Mouse (Mus musculus) forebrain, postnatal 0 days (tissue): ENCODE data around the gene Wdr81. TPM values are rescaled to one million over a fixed set of nuclear protein-coding genes. Genes with fewer than 3 reads are reported as not detected.

Experiments
- ATAC-seq: fragments of 200-750 bp; cut with Nextera tagmentation; 2 replicates; pipeline ENCODE4 v1.8.0; 2017; ENCODE audit warnings: mild to moderate bottlenecking, moderate library complexity
- DNase-seq: peaks from one replicate; pipeline ENCODE4 v3.0.0-alpha.2; 2015
- H3K27ac ChIP-seq: fragments of 300-500 bp; sonication (generic); 2 replicates; pipeline ENCODE4 v1.5.1; 2014; ENCODE audit warnings: low read depth, mild to moderate bottlenecking, antibody characterized with exemption, low read length, moderate library complexity, mixed read lengths
- H3K27me3 ChIP-seq: fragments of 300-500 bp; sonication (generic); 2 replicates; pipeline ENCODE4 v1.6.1; 2014; ENCODE audit warnings: mild to moderate bottlenecking, low read length, mixed read lengths; ENCODE audit not compliant: insufficient read depth
- H3K36me3 ChIP-seq: fragments of 300-500 bp; sonication (generic); 2 replicates; pipeline ENCODE4 v1.6.1; 2014; ENCODE audit warnings: mild to moderate bottlenecking, moderate library complexity; ENCODE audit not compliant: insufficient read depth
- H3K4me1 ChIP-seq: fragments of 300-500 bp; sonication (generic); 2 replicates; pipeline ENCODE4 v1.6.1; 2014; ENCODE audit warnings: antibody characterized with exemption; ENCODE audit not compliant: insufficient read depth
- H3K4me2 ChIP-seq: fragments of 300-500 bp; sonication (generic); 2 replicates; pipeline ENCODE4 v1.6.1; 2014; ENCODE audit warnings: low read depth, mild to moderate bottlenecking, moderate library complexity
- H3K4me3 ChIP-seq: fragments of 300-500 bp; sonication (generic); 2 replicates; pipeline ENCODE4 v1.5.1; 2014; ENCODE audit warnings: low read depth, low read length, mixed read lengths
- H3K9ac ChIP-seq: fragments of 300-500 bp; sonication (generic); 2 replicates; pipeline ENCODE4 v1.6.1; 2014; ENCODE audit warnings: mild to moderate bottlenecking
- H3K9me3 ChIP-seq: fragments of 300-500 bp; sonication (generic); 2 replicates; pipeline ENCODE4 v1.6.1; 2016; ENCODE audit warnings: low read length
- CTCF ChIP-seq: sonication (generic); IDR thresholded peaks from 2 replicates; pipeline ENCODE4 v1.5.1; 2016; ENCODE audit warnings: antibody characterized with exemption, control low read depth, low read depth
- WGBS: fragments of 180-500 bp; shearing (Covaris S2); extraction: QIAGEN DNeasy Blood & Tissue Kit; methylation state at CpG from one replicate; pipeline ENCODE4 v1.1.7; 2014; 5-methylcytosine and 5-hydroxymethylcytosine counted together
- microRNA counts: library from miRNA; unstranded; fragments of <30 nt; microRNA quantifications from one replicate; lab custom pipeline; 2015
- microRNA-seq, 2 experiments: library from miRNA; unstranded; fragments of <30 nt; microRNA quantifications; one replicate each; pipeline ENCODE4; 2016
- polyA plus RNA-seq: library from polyadenylated mRNA; unstranded; fragments of >200 nt; fragmentation: Nextera tagmentation; extraction: Ambion mirVana; gene quantifications from 2 replicates; pipeline ENCODE4 v1.2.1, GENCODE M21; 2015
- total RNA-seq: library from RNA; depleted of rRNA; stranded (reverse); fragments of >200 nt; gene quantifications from 2 replicates; pipeline ENCODE4 v1.2.3, GENCODE M21; 2014; rRNA removed

Wdr81 gene
- total and polyA plus RNA-seq, 2 experiments from 2014 or later: 4.9 to 15.8 TPM

DNA sequence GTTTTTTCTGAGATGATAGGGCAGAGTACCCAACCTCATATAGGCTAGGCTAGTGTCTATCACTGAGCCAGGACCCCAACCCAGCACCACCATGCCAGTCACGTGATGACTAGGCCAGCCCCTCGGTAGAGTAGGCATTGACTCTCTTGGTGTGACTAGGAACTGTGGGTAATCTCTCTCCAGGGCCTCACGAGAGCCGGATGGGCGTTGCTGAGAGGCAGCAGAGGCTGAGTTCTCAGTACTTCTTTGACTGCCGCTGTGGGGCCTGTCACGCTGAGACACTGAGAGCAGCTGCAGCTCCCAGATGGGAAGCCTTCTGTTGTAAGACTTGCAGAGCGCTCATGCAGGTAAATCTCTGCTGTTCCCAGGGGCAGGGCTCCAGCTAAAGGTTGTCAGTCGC is 54.4 kb downstream of the Wdr81 start:
- no peaks in the 10 kb centered on the region for H3K36me3 ChIP-seq
- H3K4me3 ChIP-seq: no peak overlapping the region
- no peaks in the 10 kb centered on the region for H3K9me3 ChIP-seq
- no peak for ATAC-seq
- no peak overlapping the region for H3K4me2 ChIP-seq
- DNase-seq: peak; percentile 49
- H3K27ac ChIP-seq: no peak overlapping the region
- H3K4me1 ChIP-seq: peaks cover 6% of the 10 kb centered on the region; the same call in 1 of the 2 replicates
- no peaks in the 10 kb centered on the region for H3K27me3 ChIP-seq
- 55% methylated on average over 9 of the region's 9 CpGs for WGBS
- H3K9ac ChIP-seq: no peak overlapping the region
- TF ChIP-seq CTCF: no peak

GRCm38 (mm10) chr11:75399411-75399841 is 55.1 kb downstream of the Wdr81 start:
- no peak overlapping the region for H3K27ac ChIP-seq
- 83% methylated on average over 11 of the region's 11 CpGs for WGBS
- no peak for ATAC-seq
- no peaks in the 10 kb centered on the region for H3K36me3 ChIP-seq
- H3K4me1 ChIP-seq: peaks cover 6% of the 10 kb centered on the region; the same call in 1 of the 2 replicates
- TF ChIP-seq CTCF: no peak
- H3K4me2 ChIP-seq: no peak overlapping the region
- no peak overlapping the region for H3K9ac ChIP-seq
- no peak for DNase-seq
- no peaks in the 10 kb centered on the region for H3K27me3 ChIP-seq
- H3K9me3 ChIP-seq: no peaks in the 10 kb centered on the region
- no peak overlapping the region for H3K4me3 ChIP-seq

GRCm38 (mm10) chr11:75397452-75397851 is 57.1 kb downstream of the Wdr81 start:
- no peak overlapping the region for H3K4me3 ChIP-seq
- ATAC-seq (peak; percentile 72), DNase-seq (peak; percentile 39)
- no peak overlapping the region for H3K4me2 ChIP-seq
- peaks cover 6% of the 10 kb centered on the region; the same call in 1 of the 2 replicates for H3K4me1 ChIP-seq
- H3K27ac ChIP-seq: peak overlapping the region; percentile 75
- no peak for TF ChIP-seq CTCF
- 47% methylated on average over 7 of the region's 7 CpGs for WGBS
- no peaks in the 10 kb centered on the region for H3K36me3 ChIP-seq
- no peaks in the 10 kb centered on the region for H3K27me3 ChIP-seq
- no peaks in the 10 kb centered on the region for H3K9me3 ChIP-seq
- H3K9ac ChIP-seq: 0 out of 2 replicates have a peak overlapping the region, but pooled peaks have one; percentile 3

- 81% methylated on average over 1 of the region's 1 CpGs for WGBS
- no peak overlapping the region for H3K4me2 ChIP-seq
- H3K9me3 ChIP-seq: no peaks in the 10 kb centered on the region
- H3K27me3 ChIP-seq: no peaks in the 10 kb centered on the region
- H3K27ac ChIP-seq: no peak overlapping the region
- H3K4me1 ChIP-seq: peaks cover 6% of the 10 kb centered on the region; the same call in 1 of the 2 replicates
- H3K4me3 ChIP-seq: no peak overlapping the region
- DNase-seq (no peak), ATAC-seq (no peak)
- H3K36me3 ChIP-seq: no peaks in the 10 kb centered on the region
- TF ChIP-seq CTCF: no peak
- no peak overlapping the region for H3K9ac ChIP-seq
These were observed 58.9 kb downstream of the Wdr81 start for GRCm38 (mm10) chr11:75395611-75396010.

MicroRNA genes within 50 kb of the gene (microRNA counts, 519-probe panel; counts per million panel counts)
- 6,545 counts per million, percentile 86 among the panel's probes with 10 or more counts for microRNA mmu-miR-22 (lab: Ali Mortazavi, UCI)

Small RNA genes within 50 kb of the gene (microRNA-seq; reads per million reads assigned to microRNA genes)
- gene Mir22: 10,902 to 11,316 reads per million in 2 experiments

Other genes with a start within 250 kb of the Wdr81 start
- gene Rpa1, start 106.4 kb downstream of the Wdr81 start, total RNA-seq: 41.6 and 58.5 TPM in 2 replicates
- gene Rpa1, start 106.4 kb downstream of the Wdr81 start, polyA plus RNA-seq: 50.1 and 54.1 TPM in 2 replicates
- 20.8 and 28.8 TPM in 2 replicates for gene Smyd4, start 106.3 kb downstream of the Wdr81 start, total RNA-seq
- gene Smyd4, start 106.3 kb downstream of the Wdr81 start, polyA plus RNA-seq: 13.9 and 21.5 TPM in 2 replicates
- 43.0 and 53.3 TPM in 2 replicates for gene Serpinf1, start 32.0 kb downstream of the Wdr81 start, total RNA-seq
- gene Serpinf1, start 32.0 kb downstream of the Wdr81 start, polyA plus RNA-seq: 44.6 and 57.7 TPM in 2 replicates
- gene Serpinf2, start 15.1 kb downstream of the Wdr81 start, total RNA-seq: 0.24 TPM in 1 of 2 replicates, not detected in the other
- gene Serpinf2, start 15.1 kb downstream of the Wdr81 start, polyA plus RNA-seq: not detected in 2 replicates
- 0.31 and 1.4 TPM in 2 replicates for gene Tlcd2, start 7.0 kb upstream of the Wdr81 start, total RNA-seq
- 0.79 and 1.2 TPM in 2 replicates for gene Tlcd2, start 7.0 kb upstream of the Wdr81 start, polyA plus RNA-seq
- gene Prpf8, start 32.1 kb upstream of the Wdr81 start, total RNA-seq: 89.0 and 120 TPM in 2 replicates
- 25.6 and 27.9 TPM in 2 replicates for gene Prpf8, start 32.1 kb upstream of the Wdr81 start, polyA plus RNA-seq
- 0.67 and 1.6 TPM in 2 replicates for gene Rilp, start 55.4 kb upstream of the Wdr81 start, total RNA-seq
- gene Rilp, start 55.4 kb upstream of the Wdr81 start, polyA plus RNA-seq: 2.9 and 4.9 TPM in 2 replicates
- 4.0 and 4.5 TPM in 2 replicates for gene Scarf1, start 58.8 kb upstream of the Wdr81 start, total RNA-seq
- gene Scarf1, start 58.8 kb upstream of the Wdr81 start, polyA plus RNA-seq: 3.1 and 3.5 TPM in 2 replicates
- 16.5 and 24.0 TPM in 2 replicates for gene Slc43a2, start 77.0 kb upstream of the Wdr81 start, total RNA-seq
- gene Slc43a2, start 77.0 kb upstream of the Wdr81 start, polyA plus RNA-seq: 10.4 and 14.1 TPM in 2 replicates
- 83.0 and 95.7 TPM in 2 replicates for gene Pitpna, start 133.4 kb upstream of the Wdr81 start, total RNA-seq
- 85.8 and 101 TPM in 2 replicates for gene Pitpna, start 133.4 kb upstream of the Wdr81 start, polyA plus RNA-seq
- 52.4 and 57.4 TPM in 2 replicates for gene Inpp5k, start 176.3 kb upstream of the Wdr81 start, total RNA-seq
- 50.2 and 50.7 TPM in 2 replicates for gene Inpp5k, start 176.3 kb upstream of the Wdr81 start, polyA plus RNA-seq
- 17.5 and 21.0 TPM in 2 replicates for gene Myo1c, start 195.8 kb upstream of the Wdr81 start, total RNA-seq
- gene Myo1c, start 195.8 kb upstream of the Wdr81 start, polyA plus RNA-seq: 6.5 and 8.2 TPM in 2 replicates
- gene Crk, start 224.5 kb upstream of the Wdr81 start, total RNA-seq: 88.7 and 89.8 TPM in 2 replicates
- 90.9 and 93.4 TPM in 2 replicates for gene Crk, start 224.5 kb upstream of the Wdr81 start, polyA plus RNA-seq